Mouse (Mus musculus) forebrain, embryonic 13.5 days (tissue): ENCODE results near the gene Slit3. TPM values are rescaled to one million over a fixed set of nuclear protein-coding genes. Genes with fewer than 3 reads are reported as not detected.

Source experiments
- ATAC-seq: fragments of 200-750 bp; cut with Nextera tagmentation; 2 replicates; pipeline ENCODE4 v1.8.0; 2017
- H3K27ac ChIP-seq: fragments of 300-500 bp; sonication (generic); 2 replicates; pipeline ENCODE4 v1.5.1; 2015; ENCODE audit warnings: inconsistent platforms, mild to moderate bottlenecking, moderate library complexity
- H3K27me3 ChIP-seq: fragments of 300-500 bp; sonication (generic); 2 replicates; pipeline ENCODE4 v1.6.1; 2015; ENCODE audit warnings: mild to moderate bottlenecking, inconsistent platforms
- H3K36me3 ChIP-seq: fragments of 300-500 bp; sonication (generic); 2 replicates; pipeline ENCODE4 v1.6.1; 2015; ENCODE audit warnings: mild to moderate bottlenecking, inconsistent platforms; ENCODE audit not compliant: poor library complexity, severe bottlenecking
- H3K4me1 ChIP-seq: fragments of 300-500 bp; sonication (generic); 2 replicates; pipeline ENCODE4 v1.6.1; 2015; ENCODE audit warnings: inconsistent platforms
- H3K4me2 ChIP-seq: fragments of 300-500 bp; sonication (generic); 2 replicates; pipeline ENCODE4 v1.6.1; 2015; ENCODE audit warnings: inconsistent platforms, mild to moderate bottlenecking, moderate library complexity
- H3K4me3 ChIP-seq: fragments of 300-500 bp; sonication (generic); 2 replicates; pipeline ENCODE4 v1.5.1; 2015; ENCODE audit warnings: mild to moderate bottlenecking, inconsistent platforms
- H3K9ac ChIP-seq: fragments of 300-500 bp; sonication (generic); 2 replicates; pipeline ENCODE4 v1.6.1; 2015; ENCODE audit warnings: mild to moderate bottlenecking, inconsistent platforms
- H3K9me3 ChIP-seq: fragments of 300-500 bp; sonication (generic); replicated peaks from 2 replicates; pipeline ENCODE4 v1.6.1; 2016; ENCODE audit warnings: inconsistent platforms
- WGBS: fragments of 180-500 bp; shearing (Covaris S2); methylation state at CpG from one replicate; pipeline ENCODE4 v1.1.7; 2015; 5-methylcytosine and 5-hydroxymethylcytosine counted together
- polyA plus RNA-seq: library from polyadenylated mRNA; unstranded; fragments of >200 nt; fragmentation: Nextera tagmentation; extraction: Ambion mirVana; gene quantifications from 2 replicates; pipeline ENCODE4 v1.2.1, GENCODE M21; 2015

Gene Slit3
- polyA plus RNA-seq, 1 experiment from 2014 or later: 2.6 TPM

DNA sequence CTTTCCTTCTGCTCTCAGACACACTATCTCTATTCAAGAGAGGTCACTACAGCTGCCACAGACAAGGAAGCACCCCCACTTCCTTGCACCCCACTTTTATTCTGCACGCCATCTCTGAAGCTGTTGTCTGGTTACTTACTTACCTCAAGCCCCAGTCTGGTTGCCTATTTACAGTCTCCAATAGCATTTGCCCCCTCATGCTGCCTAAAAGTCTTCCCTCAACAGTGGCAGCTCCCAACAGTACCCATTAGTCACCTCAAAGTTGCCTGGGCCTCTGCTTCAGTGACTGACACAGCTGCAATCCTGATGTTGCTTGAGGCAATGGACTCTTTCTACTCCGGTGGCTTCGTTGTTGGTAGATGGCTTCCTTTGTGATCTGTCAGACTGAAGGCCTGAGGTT is 42.4 kb downstream of the Slit3 start:
- H3K27ac ChIP-seq: no peak overlapping the region
- H3K4me1 ChIP-seq: no peaks in the 10 kb centered on the region
- H3K36me3 ChIP-seq: no peaks in the 10 kb centered on the region
- no peak overlapping the region for H3K9ac ChIP-seq
- H3K27me3 ChIP-seq: no peaks in the 10 kb centered on the region
- H3K4me2 ChIP-seq: no peak overlapping the region
- H3K4me3 ChIP-seq: no peak overlapping the region
- ATAC-seq: no peak
- WGBS: 94% methylated on average over 3 of the region's 3 CpGs
- H3K9me3 ChIP-seq: no peaks in the 10 kb centered on the region

DNA sequence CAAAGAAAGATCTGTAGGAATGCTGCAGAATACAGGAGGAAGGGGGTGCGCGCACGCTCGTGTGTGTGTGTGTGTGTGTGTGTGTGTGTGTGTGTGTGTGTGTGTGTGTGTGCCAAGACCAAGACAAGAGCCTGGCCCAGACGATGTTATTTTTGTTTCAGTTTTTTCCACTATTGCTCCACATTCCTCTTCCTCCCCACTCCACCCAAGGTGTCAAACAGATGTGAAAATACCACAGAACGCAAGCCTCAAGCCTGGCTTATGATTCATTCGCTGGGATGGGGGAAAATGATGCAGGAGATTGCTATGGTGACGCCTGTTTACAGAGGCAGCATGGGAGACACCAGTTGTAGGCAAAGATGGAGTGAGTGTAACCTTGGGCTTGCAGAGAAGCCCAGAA is 46.2 kb downstream of the Slit3 start:
- Histone ChIP-seq H3K27ac (no peak overlapping the region), H3K9ac (no peak overlapping the region), H3K9me3 (no peaks in the 10 kb centered on the region), H3K4me2 (no peak overlapping the region), H3K4me3 (no peak overlapping the region), H3K4me1 (no peaks in the 10 kb centered on the region), H3K36me3 (no peaks in the 10 kb centered on the region), H3K27me3 (no peaks in the 10 kb centered on the region)
- 86% methylated on average over 8 of the region's 8 CpGs for WGBS
- ATAC-seq: no peak

DNA sequence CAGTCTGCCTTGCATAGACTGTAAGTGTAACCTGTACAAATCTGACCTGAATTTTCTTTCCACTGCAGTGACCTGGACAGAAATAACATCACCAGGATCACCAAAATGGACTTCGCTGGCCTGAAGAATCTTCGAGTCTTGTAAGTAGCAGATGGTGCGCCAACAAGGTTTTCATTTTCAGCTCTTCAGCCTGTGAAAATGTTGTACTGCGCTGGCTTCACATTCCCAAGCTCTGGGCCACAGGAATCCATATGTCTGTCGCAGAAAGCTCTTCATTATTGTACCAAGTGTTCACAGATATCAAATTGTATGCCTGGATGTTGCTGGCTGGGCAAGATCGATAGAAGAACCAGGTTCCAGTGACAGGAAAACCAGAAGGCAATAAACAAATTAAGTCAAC is 50.5 kb downstream of the Slit3 start:
- H3K27ac ChIP-seq: no peak overlapping the region
- no peaks in the 10 kb centered on the region for H3K36me3 ChIP-seq
- H3K4me1 ChIP-seq: no peaks in the 10 kb centered on the region
- no peak overlapping the region for H3K9ac ChIP-seq
- H3K4me2 ChIP-seq: no peak overlapping the region
- no peaks in the 10 kb centered on the region for H3K9me3 ChIP-seq
- H3K4me3 ChIP-seq: no peak overlapping the region
- WGBS: 94% methylated on average over 6 of the region's 6 CpGs
- ATAC-seq: no peak
- no peaks in the 10 kb centered on the region for H3K27me3 ChIP-seq

DNA sequence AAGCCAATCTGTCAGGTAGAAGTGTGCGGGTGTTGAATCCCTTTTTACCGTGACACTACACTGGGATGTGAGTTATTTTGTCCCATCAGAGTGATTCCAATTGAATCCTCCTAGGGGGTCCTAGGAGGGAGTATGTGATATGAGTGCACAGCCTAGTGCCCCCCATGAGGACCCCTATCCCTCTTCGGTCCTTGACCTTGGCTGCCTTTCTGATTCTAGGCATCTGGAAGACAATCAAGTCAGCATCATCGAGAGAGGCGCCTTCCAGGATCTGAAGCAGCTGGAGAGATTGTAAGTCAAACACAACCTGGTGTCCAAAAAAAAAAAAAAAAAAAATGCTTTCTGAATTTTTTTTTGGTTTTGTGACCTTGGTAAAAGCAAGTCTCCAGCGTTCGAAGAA is 56.5 kb downstream of the Slit3 start:
- Histone ChIP-seq H3K27me3 (no peaks in the 10 kb centered on the region), H3K9me3 (no peaks in the 10 kb centered on the region), H3K4me2 (no peak overlapping the region), H3K36me3 (no peaks in the 10 kb centered on the region), H3K9ac (no peak overlapping the region), H3K4me3 (no peak overlapping the region), H3K27ac (no peak overlapping the region), H3K4me1 (peaks cover 14% of the 10 kb centered on the region; the same call in 1 of the 2 replicates)
- 89% methylated on average over 7 of the region's 7 CpGs for WGBS
- no peak for ATAC-seq

DNA sequence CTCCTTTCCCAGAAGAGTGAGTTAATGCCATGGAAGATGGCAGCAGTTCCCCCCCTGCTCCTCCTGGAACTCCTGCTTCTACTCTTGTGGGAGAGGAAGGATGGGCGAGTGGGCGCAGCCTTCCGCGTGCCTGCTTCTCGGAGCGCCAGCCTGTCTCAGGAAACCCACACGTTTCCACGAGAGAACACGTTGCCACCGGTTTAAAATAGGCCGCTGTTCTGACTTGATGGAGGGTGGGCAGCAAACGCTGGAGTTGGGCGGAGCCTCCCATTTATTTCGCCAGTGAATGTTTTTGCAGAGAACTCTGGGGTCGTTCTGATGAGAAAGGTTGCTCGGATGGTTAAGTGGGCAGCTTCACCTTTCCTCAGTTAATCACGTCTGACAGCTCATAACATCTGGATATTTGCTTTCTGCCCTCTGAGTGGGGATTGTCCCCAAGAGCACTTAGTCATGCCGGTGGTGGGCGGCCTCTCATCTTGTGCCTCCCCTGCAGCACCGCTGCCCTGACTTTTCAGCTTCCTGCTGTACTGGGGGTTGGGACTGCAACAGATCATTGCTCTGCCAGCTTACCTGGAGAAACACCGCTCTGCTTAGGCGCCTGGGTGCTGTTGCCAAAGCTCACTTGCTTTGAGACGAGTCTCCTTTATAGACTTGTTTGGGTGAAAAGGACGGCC is 57.3 kb downstream of the Slit3 start:
- no peaks in the 10 kb centered on the region for H3K36me3 ChIP-seq
- ATAC-seq: no peak
- no peaks in the 10 kb centered on the region for H3K9me3 ChIP-seq
- H3K4me1 ChIP-seq: peaks cover 14% of the 10 kb centered on the region; the same call in 1 of the 2 replicates
- H3K4me3 ChIP-seq: no peak overlapping the region
- WGBS: 57% methylated on average over 24 of the region's 24 CpGs
- no peak overlapping the region for H3K27ac ChIP-seq
- H3K27me3 ChIP-seq: no peaks in the 10 kb centered on the region
- no peak overlapping the region for H3K4me2 ChIP-seq
- H3K9ac ChIP-seq: no peak overlapping the region

DNA sequence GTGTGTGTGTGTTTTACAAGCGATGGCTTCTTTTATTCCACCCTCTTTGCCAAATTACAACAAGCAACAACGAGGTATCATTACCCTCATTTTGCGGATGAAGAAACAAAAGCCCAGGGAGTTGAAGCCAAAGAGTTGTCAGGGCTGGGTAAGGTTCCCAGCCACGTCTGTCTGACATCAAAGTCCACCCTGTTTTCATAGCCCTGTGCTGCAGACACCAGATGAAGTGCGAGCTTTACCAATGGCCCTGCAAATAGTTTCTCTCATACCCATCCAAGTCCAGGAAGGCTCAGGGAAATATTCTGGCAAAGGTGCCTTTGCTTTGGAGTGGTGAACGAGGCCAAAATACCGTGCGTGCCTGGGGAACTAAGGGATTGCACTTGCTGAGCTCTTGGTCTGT is 58.3 kb downstream of the Slit3 start:
- H3K4me3 ChIP-seq: no peak overlapping the region
- H3K4me1 ChIP-seq: peaks cover 14% of the 10 kb centered on the region; the same call in 1 of the 2 replicates
- no peaks in the 10 kb centered on the region for H3K9me3 ChIP-seq
- H3K9ac ChIP-seq: no peak overlapping the region
- H3K4me2 ChIP-seq: no peak overlapping the region
- H3K27ac ChIP-seq: no peak overlapping the region
- WGBS: 48% methylated on average over 8 of the region's 8 CpGs
- ATAC-seq: peak; percentile 41; the same call in 1 of the 2 replicates
- no peaks in the 10 kb centered on the region for H3K36me3 ChIP-seq
- H3K27me3 ChIP-seq: no peaks in the 10 kb centered on the region

DNA sequence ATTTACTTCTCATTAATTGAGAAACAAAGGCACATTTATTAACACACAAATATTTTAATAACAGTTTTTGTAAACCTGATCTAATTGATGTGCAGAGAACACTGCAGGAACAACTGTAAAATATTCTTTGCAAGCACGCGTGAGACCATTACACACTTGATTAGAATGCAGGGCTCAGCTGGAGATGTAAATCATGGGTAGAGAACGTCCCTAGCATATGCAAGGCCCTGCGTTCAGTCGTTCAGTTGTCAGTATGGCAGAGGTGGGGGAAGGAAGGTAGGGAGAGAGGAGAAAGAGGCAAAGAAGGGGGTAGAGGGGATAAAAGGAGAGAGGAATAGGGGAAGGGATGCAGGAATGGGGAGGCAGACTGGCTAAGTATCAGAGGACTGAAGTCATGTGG is 61.9 kb downstream of the Slit3 start:
- WGBS: 58% methylated on average over 5 of the region's 5 CpGs
- no peak overlapping the region for H3K4me3 ChIP-seq
- no peaks in the 10 kb centered on the region for H3K27me3 ChIP-seq
- no peak overlapping the region for H3K4me2 ChIP-seq
- H3K27ac ChIP-seq: no peak overlapping the region
- peaks cover 14% of the 10 kb centered on the region; the same call in 1 of the 2 replicates for H3K4me1 ChIP-seq
- H3K9me3 ChIP-seq: no peaks in the 10 kb centered on the region
- no peak overlapping the region for H3K9ac ChIP-seq
- no peak for ATAC-seq
- H3K36me3 ChIP-seq: no peaks in the 10 kb centered on the region

DNA sequence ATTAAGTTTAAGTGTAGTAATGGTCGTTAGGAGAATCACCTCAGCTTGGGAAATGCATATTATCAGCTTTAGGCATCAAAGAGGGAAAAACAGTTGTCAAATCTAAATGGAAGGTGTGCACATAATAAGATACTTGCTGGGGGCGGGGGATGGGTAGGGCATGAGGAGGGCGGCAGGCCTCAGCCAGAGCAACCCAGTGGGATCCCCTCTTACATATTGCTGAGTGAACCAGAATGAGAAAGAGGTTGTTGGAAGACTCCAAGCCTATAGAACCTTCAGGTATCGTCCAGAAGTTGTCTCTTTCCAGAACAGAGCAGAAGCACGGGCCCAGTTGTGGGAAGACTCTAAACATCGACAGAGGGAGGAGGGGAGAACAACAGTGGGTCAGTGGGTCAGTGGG is 73.8 kb downstream of the Slit3 start:
- no peaks in the 10 kb centered on the region for H3K36me3 ChIP-seq
- no peak overlapping the region for H3K4me2 ChIP-seq
- no peaks in the 10 kb centered on the region for H3K27me3 ChIP-seq
- no peak for ATAC-seq
- no peak overlapping the region for H3K27ac ChIP-seq
- H3K4me3 ChIP-seq: no peak overlapping the region
- WGBS: 83% methylated on average over 6 of the region's 6 CpGs
- no peak overlapping the region for H3K9ac ChIP-seq
- H3K9me3 ChIP-seq: no peaks in the 10 kb centered on the region
- H3K4me1 ChIP-seq: no peaks in the 10 kb centered on the region

DNA sequence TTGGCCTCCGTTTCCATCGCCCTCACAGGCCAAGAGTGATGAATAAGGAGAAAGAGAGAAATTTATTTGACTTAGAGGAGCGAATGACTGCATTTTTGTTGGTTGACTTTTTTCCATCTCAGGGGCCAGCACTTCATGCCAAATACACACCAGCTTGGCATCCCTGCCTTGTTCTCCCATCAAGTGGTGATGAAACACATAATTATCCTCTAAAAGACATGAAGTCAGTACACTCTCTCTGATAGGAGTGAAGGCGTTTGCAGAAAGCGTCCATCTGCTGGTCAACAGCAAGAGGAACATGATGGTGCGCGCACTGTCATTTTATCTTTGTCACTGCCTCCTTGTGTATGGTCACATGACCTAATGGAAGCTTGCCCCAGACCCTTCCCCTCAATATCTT is 75.8 kb downstream of the Slit3 start:
- peaks cover 6% of the 10 kb centered on the region; the same call in 1 of the 2 replicates for H3K27me3 ChIP-seq
- 86% methylated on average over 7 of the region's 7 CpGs for WGBS
- no peak for ATAC-seq
- H3K4me1 ChIP-seq: no peaks in the 10 kb centered on the region
- H3K9ac ChIP-seq: no peak overlapping the region
- no peaks in the 10 kb centered on the region for H3K9me3 ChIP-seq
- H3K4me3 ChIP-seq: no peak overlapping the region
- H3K36me3 ChIP-seq: no peaks in the 10 kb centered on the region
- H3K4me2 ChIP-seq: no peak overlapping the region
- no peak overlapping the region for H3K27ac ChIP-seq

DNA sequence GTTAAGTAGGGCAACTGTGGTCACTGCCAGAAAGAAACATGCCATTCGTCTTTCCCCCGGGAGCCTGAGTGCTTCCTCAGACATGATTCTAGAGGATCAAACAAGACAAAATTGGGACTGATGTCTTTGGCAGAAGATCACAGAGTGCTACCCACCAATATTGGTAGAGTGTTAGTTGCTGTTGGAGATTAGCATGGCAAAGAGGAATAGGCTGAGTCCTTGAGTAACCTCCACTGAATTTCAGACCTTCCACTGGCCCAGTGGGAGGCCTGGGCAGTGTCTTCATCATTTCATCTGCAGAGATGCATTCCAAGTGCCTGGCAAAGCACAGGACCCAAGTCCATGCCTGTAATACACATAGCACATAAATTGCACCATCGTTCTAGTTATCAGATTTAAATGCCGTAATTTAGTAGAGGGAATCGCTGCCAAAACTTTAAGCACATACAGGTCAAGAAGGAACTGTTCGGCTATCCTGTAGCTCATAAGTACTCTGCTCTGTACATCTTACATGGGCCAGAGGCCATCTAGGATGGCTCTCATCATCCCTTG is 77.6 kb downstream of the Slit3 start:
- ATAC-seq: no peak
- Histone ChIP-seq H3K9ac (no peak overlapping the region), H3K4me1 (peaks cover 16% of the 10 kb centered on the region), H3K27ac (no peak overlapping the region), H3K4me2 (no peak overlapping the region), H3K9me3 (no peaks in the 10 kb centered on the region), H3K27me3 (peaks cover 6% of the 10 kb centered on the region), H3K36me3 (no peaks in the 10 kb centered on the region), H3K4me3 (no peak overlapping the region)
- WGBS: 93% methylated on average over 6 of the region's 6 CpGs

DNA sequence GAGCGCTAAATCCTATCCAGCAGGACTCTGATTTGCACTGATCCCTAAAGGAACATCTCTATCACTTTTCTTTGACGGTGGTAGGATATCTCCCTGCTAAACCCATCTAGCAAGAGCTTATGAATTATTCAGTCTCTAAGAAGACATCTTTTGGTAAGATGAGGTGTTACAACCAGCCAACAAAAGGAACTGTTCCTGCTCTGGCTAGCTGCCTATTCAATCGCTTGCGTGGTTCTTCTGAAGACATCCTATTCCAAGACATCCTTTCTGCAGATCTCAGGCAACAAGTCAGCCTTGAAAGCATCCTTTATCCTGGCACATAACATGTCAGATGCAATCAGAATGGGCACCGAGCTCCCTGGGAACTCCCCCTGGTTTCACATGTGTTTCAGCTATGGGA is 81.3 kb downstream of the Slit3 start:
- 58% methylated on average over 5 of the region's 5 CpGs for WGBS
- no peak for ATAC-seq
- Histone ChIP-seq H3K4me3 (no peak overlapping the region), H3K4me1 (peaks cover 32% of the 10 kb centered on the region), H3K27ac (no peak overlapping the region), H3K4me2 (no peak overlapping the region), H3K9me3 (no peaks in the 10 kb centered on the region), H3K9ac (no peak overlapping the region), H3K27me3 (peaks cover 12% of the 10 kb centered on the region), H3K36me3 (no peaks in the 10 kb centered on the region)

DNA sequence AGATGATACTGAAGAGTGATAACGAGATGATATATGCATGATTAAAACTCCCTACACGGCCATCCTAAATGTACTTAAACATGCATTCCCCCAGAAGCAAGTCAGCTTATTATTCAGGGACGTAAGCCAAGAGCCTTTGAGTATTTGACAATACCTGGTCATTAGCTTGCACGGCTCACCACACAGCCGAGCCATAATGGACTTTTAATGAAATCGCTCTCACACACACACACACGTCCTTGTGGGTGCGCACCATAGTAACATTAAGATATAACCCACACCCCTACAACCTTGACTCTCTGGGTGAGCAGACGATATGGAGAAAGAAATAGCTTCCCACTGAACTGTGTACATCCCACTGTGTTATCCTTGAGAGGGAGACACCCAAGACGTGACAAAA is 82.6 kb downstream of the Slit3 start:
- no peak overlapping the region for H3K4me3 ChIP-seq
- H3K4me1 ChIP-seq: peaks cover 32% of the 10 kb centered on the region
- no peaks in the 10 kb centered on the region for H3K9me3 ChIP-seq
- H3K27ac ChIP-seq: no peak overlapping the region
- H3K9ac ChIP-seq: no peak overlapping the region; the same call in 1 of the 2 replicates
- ATAC-seq: peak; percentile 72
- H3K36me3 ChIP-seq: no peaks in the 10 kb centered on the region
- WGBS: 13% methylated on average over 10 of the region's 10 CpGs
- peaks cover 12% of the 10 kb centered on the region for H3K27me3 ChIP-seq
- peak overlapping the region; percentile 31 for H3K4me2 ChIP-seq

DNA sequence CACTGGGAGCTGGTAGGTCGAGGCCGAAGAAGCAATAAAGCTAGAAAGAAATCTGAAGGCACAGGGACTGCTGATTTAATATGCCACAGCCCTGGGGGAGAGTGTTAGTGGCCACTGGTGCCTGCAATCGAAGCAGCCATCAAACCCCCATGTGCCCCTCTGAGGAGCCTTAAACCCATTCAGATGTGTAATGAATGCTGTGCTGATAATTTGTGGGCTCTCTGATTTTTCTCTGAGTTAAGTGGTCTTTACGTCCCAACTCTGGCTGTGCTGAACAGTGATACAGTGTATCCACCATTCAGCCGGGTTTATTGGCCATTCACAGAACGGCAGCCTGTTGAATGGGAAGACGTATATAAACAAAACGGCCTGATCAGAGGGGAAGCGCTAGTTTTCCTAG is 83.1 kb downstream of the Slit3 start:
- 9% methylated on average over 9 of the region's 9 CpGs for WGBS
- ATAC-seq: peak; percentile 33; the same call in 1 of the 2 replicates
- H3K27me3 ChIP-seq: peaks cover 12% of the 10 kb centered on the region
- peak overlapping the region; percentile 31 for H3K4me2 ChIP-seq
- H3K27ac ChIP-seq: no peak overlapping the region
- no peak overlapping the region; the same call in 1 of the 2 replicates for H3K9ac ChIP-seq
- H3K9me3 ChIP-seq: no peaks in the 10 kb centered on the region
- no peak overlapping the region for H3K4me3 ChIP-seq
- no peaks in the 10 kb centered on the region for H3K36me3 ChIP-seq
- peaks cover 32% of the 10 kb centered on the region for H3K4me1 ChIP-seq
